Mouse (Mus musculus) heart, embryonic 16.5 days (tissue): ENCODE measurements around the gene Wdr59. TPM values are rescaled to one million over a fixed set of nuclear protein-coding genes. Genes with fewer than 3 reads are reported as not detected.
A peak's percentile ranks its signal among the peaks of the same experiment; 100 is the strongest.

Experiments
- ATAC-seq: fragments of 200-750 bp; cut with Nextera tagmentation; replicated peaks from 2 replicates; pipeline ENCODE4 v1.8.0; 2017; ENCODE audit warnings: moderate number of reproducible peaks; ENCODE audit not compliant: insufficient read depth, low FRiP score; ENCODE audit errors: extremely low read depth
- H3K27ac ChIP-seq: fragments of 300-500 bp; sonication (generic); 2 replicates; pipeline ENCODE4 v1.5.1; 2014; ENCODE audit warnings: mild to moderate bottlenecking, low read length, control low read depth, moderate library complexity
- H3K27me3 ChIP-seq: fragments of 300-500 bp; sonication (generic); 2 replicates; pipeline ENCODE4 v1.6.1; 2014; ENCODE audit warnings: low read length, mixed read lengths; ENCODE audit not compliant: control insufficient read depth, insufficient read depth
- H3K36me3 ChIP-seq: fragments of 300-500 bp; sonication (generic); 2 replicates; pipeline ENCODE4 v1.6.1; 2014; ENCODE audit not compliant: control insufficient read depth, insufficient read depth
- H3K4me1 ChIP-seq: fragments of 300-500 bp; sonication (generic); 2 replicates; pipeline ENCODE4 v1.6.1; 2014; ENCODE audit warnings: low read length, mixed read lengths; ENCODE audit not compliant: control insufficient read depth, insufficient read depth
- H3K4me2 ChIP-seq: fragments of 300-500 bp; sonication (generic); 2 replicates; pipeline ENCODE4 v1.6.1; 2014; ENCODE audit warnings: low read depth, mild to moderate bottlenecking, control low read depth, low read length
- H3K4me3 ChIP-seq: fragments of 300-500 bp; sonication (generic); 2 replicates; pipeline ENCODE4 v1.5.1; 2014; ENCODE audit warnings: mild to moderate bottlenecking, control low read depth, low read length
- H3K9ac ChIP-seq: fragments of 300-500 bp; sonication (generic); 2 replicates; pipeline ENCODE4 v1.6.1; 2014; ENCODE audit warnings: low read length, control low read depth
- H3K9me3 ChIP-seq: fragments of 300-500 bp; sonication (generic); replicated peaks from 2 replicates; pipeline ENCODE4 v1.6.1; 2016; ENCODE audit warnings: low read length; ENCODE audit not compliant: control insufficient read depth
- WGBS: fragments of 180-500 bp; shearing (Covaris S2); extraction: QIAGEN DNeasy Blood & Tissue Kit; methylation state at CpG from one replicate; pipeline ENCODE4 v1.1.7; 2014; 5-methylcytosine and 5-hydroxymethylcytosine counted together
- polyA plus RNA-seq: library from polyadenylated mRNA; unstranded; fragments of >200 nt; fragmentation: Nextera tagmentation; extraction: Ambion mirVana; gene quantifications from 2 replicates; pipeline ENCODE4 v1.2.1, GENCODE M21; 2015

Wdr59 gene
- polyA plus RNA-seq, 1 experiment from 2014 or later, result 4.2 TPM

GRCm38 (mm10) chr8:111563687-111564086 lies 41.8 kb upstream of the Wdr59 start:
- Histone ChIP-seq H3K36me3 (no peaks in the 10 kb centered on the region), H3K27me3 (no peaks in the 10 kb centered on the region), H3K9me3 (no peaks in the 10 kb centered on the region), H3K27ac (peak overlapping the region; percentile 16; the same call in 1 of the 2 replicates), H3K9ac (no peak overlapping the region), H3K4me3 (no peak overlapping the region), H3K4me1 (peaks cover 51% of the 10 kb centered on the region), H3K4me2 (no peak overlapping the region)
- 0 out of 2 replicates have a peak, but pooled peaks have one; percentile 39 for ATAC-seq
- WGBS, result 86% methylated on average over 4 of the region's 4 CpGs

GRCm38 (mm10) chr8:111563075-111563474 lies 41.2 kb upstream of the Wdr59 start:
- Histone ChIP-seq H3K9me3 (no peaks in the 10 kb centered on the region), H3K36me3 (no peaks in the 10 kb centered on the region), H3K27ac (no peak overlapping the region), H3K27me3 (no peaks in the 10 kb centered on the region), H3K4me3 (no peak overlapping the region), H3K9ac (no peak overlapping the region), H3K4me1 (peaks cover 56% of the 10 kb centered on the region), H3K4me2 (no peak overlapping the region)
- WGBS, result 98% methylated on average over 5 of the region's 5 CpGs
- no peak for ATAC-seq

- H3K27ac ChIP-seq, result no peak overlapping the region; the same call in 1 of the 2 replicates
- H3K4me2 ChIP-seq, result no peak overlapping the region
- H3K4me1 ChIP-seq, result peaks cover 53% of the 10 kb centered on the region
- H3K4me3 ChIP-seq, result no peak overlapping the region
- WGBS, result 87% methylated on average over 5 of the region's 5 CpGs
- H3K27me3 ChIP-seq, result no peaks in the 10 kb centered on the region
- H3K9ac ChIP-seq, result no peak overlapping the region
- no peaks in the 10 kb centered on the region for H3K9me3 ChIP-seq
- H3K36me3 ChIP-seq, result no peaks in the 10 kb centered on the region
- no peak for ATAC-seq
Measured at GRCm38 (mm10) chr8:111562274-111562803, 40.4 kb upstream of the Wdr59 start.

- no peaks in the 10 kb centered on the region for H3K36me3 ChIP-seq
- peak overlapping the region; percentile 93 for H3K27ac ChIP-seq
- H3K9me3 ChIP-seq, result no peaks in the 10 kb centered on the region
- ATAC-seq, result no peak
- 40% methylated on average over 4 of the region's 4 CpGs for WGBS
- H3K27me3 ChIP-seq, result no peaks in the 10 kb centered on the region
- H3K4me1 ChIP-seq, result peaks cover 53% of the 10 kb centered on the region
- peak overlapping the region; percentile 36 for H3K4me2 ChIP-seq
- H3K9ac ChIP-seq, result peak overlapping the region; percentile 57
- H3K4me3 ChIP-seq, result 0 out of 2 replicates have a peak overlapping the region, but pooled peaks have one; percentile 6
Measured at GRCm38 (mm10) chr8:111561824-111562223, 39.9 kb upstream of the Wdr59 start.

- H3K4me2 ChIP-seq, result no peak overlapping the region
- H3K27ac ChIP-seq, result no peak overlapping the region
- 76% methylated on average over 8 of the region's 8 CpGs for WGBS
- no peaks in the 10 kb centered on the region for H3K27me3 ChIP-seq
- no peak overlapping the region for H3K9ac ChIP-seq
- ATAC-seq, result no peak
- no peaks in the 10 kb centered on the region for H3K9me3 ChIP-seq
- no peak overlapping the region for H3K4me3 ChIP-seq
- H3K4me1 ChIP-seq, result peaks cover 26% of the 10 kb centered on the region
- no peaks in the 10 kb centered on the region for H3K36me3 ChIP-seq
Measured at GRCm38 (mm10) chr8:111551511-111552130, 29.7 kb upstream of the Wdr59 start.

- 68% methylated on average over 9 of the region's 9 CpGs for WGBS
- Histone ChIP-seq H3K9ac (peak overlapping the region; percentile 39; the same call in 1 of the 2 replicates), H3K9me3 (no peaks in the 10 kb centered on the region), H3K27me3 (no peaks in the 10 kb centered on the region), H3K36me3 (no peaks in the 10 kb centered on the region), H3K4me3 (no peak overlapping the region), H3K4me1 (peaks cover 23% of the 10 kb centered on the region), H3K27ac (peak overlapping the region; percentile 78), H3K4me2 (no peak overlapping the region)
- ATAC-seq, result no peak
Measured at GRCm38 (mm10) chr8:111550002-111550870, 28.3 kb upstream of the Wdr59 start.

- no peak for ATAC-seq
- Histone ChIP-seq H3K4me2 (no peak overlapping the region), H3K9me3 (no peaks in the 10 kb centered on the region), H3K27me3 (no peaks in the 10 kb centered on the region), H3K36me3 (no peaks in the 10 kb centered on the region), H3K4me1 (peaks cover 25% of the 10 kb centered on the region), H3K9ac (no peak overlapping the region), H3K4me3 (no peak overlapping the region), H3K27ac (no peak overlapping the region)
- 69% methylated on average over 6 of the region's 6 CpGs for WGBS
Measured at GRCm38 (mm10) chr8:111548201-111548600, 26.3 kb upstream of the Wdr59 start.

- ATAC-seq, result no peak
- Histone ChIP-seq H3K27ac (no peak overlapping the region), H3K4me3 (no peak overlapping the region), H3K27me3 (no peaks in the 10 kb centered on the region), H3K36me3 (no peaks in the 10 kb centered on the region), H3K4me1 (peaks cover 20% of the 10 kb centered on the region), H3K4me2 (no peak overlapping the region), H3K9ac (no peak overlapping the region), H3K9me3 (no peaks in the 10 kb centered on the region)
- 91% methylated on average over 3 of the region's 3 CpGs for WGBS
Measured at GRCm38 (mm10) chr8:111547144-111547543, 25.3 kb upstream of the Wdr59 start.
